Mouse (Mus musculus) erythroblast, embryonic 14.5 days (primary cell): Measurements from ENCODE around the gene Slc22a18. TPM values are rescaled to one million over a fixed set of nuclear protein-coding genes. Genes with fewer than 3 reads are reported as not detected.

Source experiments
- H3K27me3 ChIP-seq: 2 replicates; pipeline ENCODE4 v1.6.1; 2012; ENCODE audit warnings: inconsistent platforms; ENCODE audit not compliant: control insufficient read depth
- H3K36me3 ChIP-seq: 2 replicates; pipeline ENCODE4 v1.6.1; 2012; ENCODE audit warnings: mild to moderate bottlenecking, inconsistent platforms; ENCODE audit not compliant: control insufficient read depth
- H3K4me1 ChIP-seq: 2 replicates; pipeline ENCODE4 v1.6.1; 2012; ENCODE audit warnings: inconsistent platforms; ENCODE audit not compliant: control insufficient read depth
- H3K4me3 ChIP-seq: replicated peaks from 2 replicates; pipeline ENCODE3; 2012; ENCODE audit warnings: moderate library complexity, mild to moderate bottlenecking, inconsistent platforms
- H3K9me3 ChIP-seq: 2 replicates; pipeline ENCODE4 v1.6.1; 2012; ENCODE audit warnings: low read length, inconsistent platforms, mixed read lengths; ENCODE audit not compliant: control insufficient read depth
- GATA1 ChIP-seq: IDR thresholded peaks from 2 replicates; pipeline ENCODE4 v1.6.1; 2012; ENCODE audit warnings: low read length, inconsistent platforms, mixed read lengths
- TAL1 ChIP-seq: IDR thresholded peaks from 3 replicates; pipeline ENCODE4 v1.6.1; 2012; ENCODE audit warnings: low read length, inconsistent platforms, mixed read lengths
- polyA plus RNA-seq: library from polyadenylated mRNA; stranded (reverse); fragments of >175 nt; gene quantifications from 2 replicates; pipeline ENCODE4 v1.2.3, GENCODE M21; 2012

The Slc22a18 gene
- 0.02 TPM in 1 of 2 replicates, not detected in the other for polyA plus RNA-seq

- Histone ChIP-seq H3K9me3 (no peaks in the 10 kb centered on the region), H3K27me3 (no peaks in the 10 kb centered on the region), H3K4me3 (no peak within 1 kb of the TSS), H3K4me1 (0 out of 2 replicates have a peak, but pooled peaks cover 3% of the 10 kb centered on the region), H3K36me3 (no peaks in the 10 kb centered on the region)
- TF ChIP-seq GATA1: no peak
- TF ChIP-seq TAL1: no peak
These were observed at the start of gene Slc22a18 for GRCm38 (mm10) chr7:143473347-143474101. Gene Slc22a18, plus strand, starts transcription at chr7:143473736.

DNA sequence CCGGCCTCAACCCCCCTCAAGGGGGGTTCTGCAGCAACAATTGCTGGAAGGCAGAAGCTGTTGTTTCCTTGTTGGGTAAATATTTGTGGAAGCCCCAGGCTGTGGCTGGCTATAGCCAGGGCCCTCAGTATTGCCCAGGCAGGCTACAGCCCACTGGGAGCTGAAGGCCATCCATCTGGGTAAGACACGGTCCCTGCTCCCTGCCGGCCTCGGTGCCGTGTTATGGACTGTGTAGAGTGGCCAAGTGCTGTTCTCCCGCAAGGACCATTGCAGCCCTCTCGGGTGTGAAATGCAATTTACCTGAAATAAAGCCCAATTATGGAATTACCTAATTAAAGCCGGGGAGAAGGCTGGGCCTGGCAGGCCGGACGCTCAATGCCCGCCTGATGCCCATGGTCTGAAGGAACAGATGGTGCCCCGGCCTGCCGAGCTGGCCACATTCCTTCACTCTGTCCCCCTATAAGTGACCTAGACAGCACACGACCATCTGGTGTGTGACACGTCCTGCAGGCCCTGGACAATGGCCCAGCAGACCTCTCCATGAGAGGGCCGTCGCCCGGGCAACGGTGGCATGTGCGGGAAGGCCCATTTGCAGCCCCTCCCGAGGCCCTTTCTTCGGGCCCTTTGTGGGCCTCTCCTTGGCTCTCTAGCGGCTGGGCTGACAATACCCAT lies 45.3 kb upstream of the Slc22a18 start:
- Histone ChIP-seq H3K4me3 (no peak overlapping the region), H3K36me3 (no peaks in the 10 kb centered on the region), H3K4me1 (no peaks in the 10 kb centered on the region), H3K27me3 (no peaks in the 10 kb centered on the region), H3K9me3 (no peaks in the 10 kb centered on the region)
- TF ChIP-seq GATA1 (no peak), TAL1 (no peak)

DNA sequence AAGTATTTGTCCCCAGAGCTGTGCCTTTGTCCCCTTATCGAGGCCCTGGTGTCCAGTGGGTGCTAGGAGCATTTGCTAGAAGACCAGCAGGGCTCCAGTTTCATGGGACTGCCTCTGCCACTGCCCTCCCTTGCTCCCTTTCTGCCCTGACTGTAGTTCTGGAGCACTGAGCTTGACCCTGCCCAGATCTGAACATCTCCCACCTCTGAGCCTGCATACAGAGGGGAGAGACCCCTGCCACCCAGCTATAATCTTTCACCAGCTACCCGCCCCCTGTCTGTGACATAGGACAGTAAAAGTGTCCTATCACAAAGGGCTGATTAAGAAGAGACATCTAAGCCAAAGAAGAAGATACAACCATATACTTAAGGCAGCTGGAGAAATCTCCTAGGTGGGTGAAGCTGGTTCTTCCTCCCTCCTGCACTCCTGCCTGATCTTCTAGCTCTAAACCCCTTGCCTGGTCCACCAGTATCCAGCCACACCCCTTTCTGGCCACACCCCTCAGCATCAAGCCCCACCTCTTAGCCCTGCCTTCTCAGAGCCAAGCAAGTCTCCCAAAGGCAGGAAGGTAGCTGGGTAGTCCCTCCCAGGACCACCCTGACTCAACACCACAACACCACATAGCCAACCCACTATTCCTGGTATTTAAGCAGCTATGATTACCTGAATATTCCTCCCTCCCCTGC lies 44.6 kb upstream of the Slc22a18 start:
- Histone ChIP-seq H3K9me3 (no peaks in the 10 kb centered on the region), H3K4me3 (no peak overlapping the region), H3K4me1 (no peaks in the 10 kb centered on the region), H3K27me3 (no peaks in the 10 kb centered on the region), H3K36me3 (no peaks in the 10 kb centered on the region)
- TF ChIP-seq TAL1 (no peak), GATA1 (no peak)

GRCm38 (mm10) chr7:143432631-143433030 lies 40.9 kb upstream of the Slc22a18 start:
- Histone ChIP-seq H3K36me3 (no peaks in the 10 kb centered on the region), H3K4me3 (no peak overlapping the region), H3K27me3 (peaks cover 13% of the 10 kb centered on the region), H3K9me3 (no peaks in the 10 kb centered on the region), H3K4me1 (no peaks in the 10 kb centered on the region)
- no peak for TF ChIP-seq TAL1
- TF ChIP-seq GATA1: no peak

GRCm38 (mm10) chr7:143433331-143433730 lies 40.2 kb upstream of the Slc22a18 start:
- Histone ChIP-seq H3K36me3 (no peaks in the 10 kb centered on the region), H3K4me1 (no peaks in the 10 kb centered on the region), H3K4me3 (no peak overlapping the region), H3K27me3 (peaks cover 20% of the 10 kb centered on the region), H3K9me3 (no peaks in the 10 kb centered on the region)
- no peak for TF ChIP-seq GATA1

DNA sequence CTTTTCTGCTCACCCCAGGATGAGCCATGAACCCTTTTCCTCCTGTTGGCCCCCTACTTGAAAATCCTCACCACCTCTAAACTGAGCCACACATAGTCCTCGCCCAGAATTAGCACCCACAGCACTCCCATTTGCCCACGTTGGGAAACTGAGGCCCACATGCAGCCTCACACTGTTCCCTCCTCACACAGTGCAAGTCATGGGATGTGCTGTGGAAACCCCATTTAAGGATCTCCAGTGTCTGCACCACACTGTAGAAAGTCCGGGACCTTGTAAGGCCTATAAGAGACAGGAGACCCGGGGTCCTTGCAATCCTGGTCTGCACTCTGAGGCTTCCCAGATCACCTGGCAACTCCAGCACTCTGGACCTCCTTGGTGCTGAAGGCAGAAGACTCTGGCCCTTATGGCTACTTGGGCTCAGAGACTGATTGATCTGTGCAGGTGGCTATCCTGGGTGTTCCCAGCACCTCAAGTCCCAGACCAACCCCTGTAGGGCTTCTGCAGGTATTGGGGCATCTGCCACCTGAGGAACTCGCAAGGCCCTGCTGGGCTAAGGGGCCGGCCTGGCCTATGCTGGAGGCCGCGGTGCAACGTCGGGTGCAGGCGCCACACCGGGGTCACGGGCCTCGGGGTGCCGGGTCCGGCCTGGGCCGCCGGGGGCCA lies 36.2 kb upstream of the Slc22a18 start:
- H3K4me3 ChIP-seq: no peak overlapping the region
- peaks cover 39% of the 10 kb centered on the region for H3K27me3 ChIP-seq

DNA sequence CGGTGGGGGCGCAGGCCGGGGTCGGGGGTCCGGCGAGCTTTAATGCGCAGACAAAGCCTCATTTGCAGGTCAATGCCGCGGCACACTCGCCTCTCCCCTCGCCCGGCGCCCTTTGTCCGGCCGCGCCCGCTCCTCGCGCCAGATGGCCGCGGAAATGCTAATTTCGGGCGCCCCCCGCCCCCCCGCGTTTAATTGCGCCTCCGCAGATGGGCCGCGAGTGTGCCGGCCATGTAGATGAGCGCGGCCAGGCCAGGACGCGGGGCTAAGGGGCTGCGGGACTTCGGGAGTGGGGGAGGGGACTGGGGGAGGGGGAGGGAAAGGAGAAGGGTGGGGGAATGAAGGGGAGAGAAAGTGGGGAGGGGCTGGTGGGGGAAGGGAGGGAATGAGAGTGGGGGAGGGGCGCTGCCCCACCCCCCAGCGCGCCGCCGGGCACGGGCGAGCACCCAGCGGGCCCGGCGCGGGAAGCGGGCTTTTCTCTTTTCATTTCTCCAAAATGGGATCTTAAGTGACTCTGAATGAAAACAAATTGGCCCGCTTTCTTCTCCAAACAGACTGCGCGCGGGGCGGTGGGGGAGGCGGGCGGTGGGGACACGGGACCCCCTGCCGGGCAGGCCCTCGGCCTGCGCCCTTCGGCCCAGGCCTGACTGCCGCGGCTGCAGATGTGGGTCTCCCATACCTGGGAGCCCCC lies 35.5 kb upstream of the Slc22a18 start:
- Histone ChIP-seq H3K4me3 (no peak overlapping the region), H3K4me1 (no peaks in the 10 kb centered on the region), H3K9me3 (no peaks in the 10 kb centered on the region), H3K27me3 (peaks cover 46% of the 10 kb centered on the region), H3K36me3 (no peaks in the 10 kb centered on the region)
- TF ChIP-seq TAL1: no peak
- no peak for TF ChIP-seq GATA1

More for the DNA sequence above, 36.2 kb upstream of the Slc22a18 start:
- TF ChIP-seq TAL1 (no peak), GATA1 (no peak)
- no peaks in the 10 kb centered on the region for H3K9me3 ChIP-seq
- H3K36me3 ChIP-seq: no peaks in the 10 kb centered on the region
- no peaks in the 10 kb centered on the region for H3K4me1 ChIP-seq

GRCm38 (mm10) chr7:143438965-143439364 lies 34.6 kb upstream of the Slc22a18 start:
- Histone ChIP-seq H3K36me3 (no peaks in the 10 kb centered on the region), H3K9me3 (no peaks in the 10 kb centered on the region), H3K4me1 (no peaks in the 10 kb centered on the region), H3K27me3 (peaks cover 55% of the 10 kb centered on the region), H3K4me3 (no peak overlapping the region)
- no peak for TF ChIP-seq TAL1
- no peak for TF ChIP-seq GATA1
